Mouse (Mus musculus) NIH3T3 (cell line): ENCODE data around the gene Popdc2.

Source experiments
- DNase-seq: peaks from one replicate; pipeline ENCODE4 v3.0.0-alpha.2; 2012; ENCODE audit warnings: low read depth

Popdc2 gene

GRCm38 (mm10) chr16:38354185-38354913 lies 7.7 kb upstream of the Popdc2 start:
- no peak for DNase-seq

- DNase-seq, result no peak
These were observed 3.7 kb upstream of the Popdc2 start for GRCm38 (mm10) chr16:38358256-38358812.

GRCm38 (mm10) chr16:38359241-38359640 lies 2.8 kb upstream of the Popdc2 start:
- no peak for DNase-seq

- no peak for DNase-seq
These were observed 2.2 kb upstream of the Popdc2 start for GRCm38 (mm10) chr16:38359857-38360256.

GRCm38 (mm10) chr16:38360317-38360716 lies 1.7 kb upstream of the Popdc2 start:
- no peak for DNase-seq

GRCm38 (mm10) chr16:38362493-38363255 lies 665 bp downstream of the Popdc2 start:
- DNase-seq, result no peak

- no peak for DNase-seq
These were observed 1.2 kb downstream of the Popdc2 start for GRCm38 (mm10) chr16:38363256-38363595.

- no peak for DNase-seq
These were observed 1.6 kb downstream of the Popdc2 start for GRCm38 (mm10) chr16:38363657-38364056.

GRCm38 (mm10) chr16:38365390-38365789 lies 3.4 kb downstream of the Popdc2 start:
- DNase-seq, result no peak

- no peak for DNase-seq
These were observed 4.2 kb downstream of the Popdc2 start for GRCm38 (mm10) chr16:38366231-38366630.

GRCm38 (mm10) chr16:38368336-38368735 lies 6.3 kb downstream of the Popdc2 start:
- DNase-seq, result peak; percentile 79

GRCm38 (mm10) chr16:38369000-38369399 lies 7.0 kb downstream of the Popdc2 start:
- no peak for DNase-seq

- DNase-seq, result no peak
These were observed 7.4 kb downstream of the Popdc2 start for GRCm38 (mm10) chr16:38369431-38369830.

GRCm38 (mm10) chr16:38369992-38370484 lies 8.0 kb downstream of the Popdc2 start:
- DNase-seq, result no peak

- DNase-seq, result no peak
These were observed 8.8 kb downstream of the Popdc2 start for GRCm38 (mm10) chr16:38370633-38371374.

- DNase-seq, result no peak
These were observed 9.8 kb downstream of the Popdc2 start for GRCm38 (mm10) chr16:38371705-38372296.

GRCm38 (mm10) chr16:38372876-38373275 lies 10.9 kb downstream of the Popdc2 start:
- DNase-seq, result no peak

GRCm38 (mm10) chr16:38373439-38373838 lies 11.4 kb downstream of the Popdc2 start:
- DNase-seq, result no peak

- no peak for DNase-seq
These were observed 11.9 kb downstream of the Popdc2 start for GRCm38 (mm10) chr16:38373941-38374340.

- peak; percentile 10 for DNase-seq
These were observed 12.6 kb downstream of the Popdc2 start for GRCm38 (mm10) chr16:38374379-38375140.

- no peak for DNase-seq
These were observed 13.2 kb downstream of the Popdc2 start for GRCm38 (mm10) chr16:38375182-38375581.
